Mouse (Mus musculus): ENCODE data around the gene Dchs1. TPM values are rescaled to one million over a fixed set of nuclear protein-coding genes. Genes with fewer than 3 reads are reported as not detected.

Dchs1 gene
- polyA plus RNA-seq, 1 experiment, result 0.17 TPM

DNA sequence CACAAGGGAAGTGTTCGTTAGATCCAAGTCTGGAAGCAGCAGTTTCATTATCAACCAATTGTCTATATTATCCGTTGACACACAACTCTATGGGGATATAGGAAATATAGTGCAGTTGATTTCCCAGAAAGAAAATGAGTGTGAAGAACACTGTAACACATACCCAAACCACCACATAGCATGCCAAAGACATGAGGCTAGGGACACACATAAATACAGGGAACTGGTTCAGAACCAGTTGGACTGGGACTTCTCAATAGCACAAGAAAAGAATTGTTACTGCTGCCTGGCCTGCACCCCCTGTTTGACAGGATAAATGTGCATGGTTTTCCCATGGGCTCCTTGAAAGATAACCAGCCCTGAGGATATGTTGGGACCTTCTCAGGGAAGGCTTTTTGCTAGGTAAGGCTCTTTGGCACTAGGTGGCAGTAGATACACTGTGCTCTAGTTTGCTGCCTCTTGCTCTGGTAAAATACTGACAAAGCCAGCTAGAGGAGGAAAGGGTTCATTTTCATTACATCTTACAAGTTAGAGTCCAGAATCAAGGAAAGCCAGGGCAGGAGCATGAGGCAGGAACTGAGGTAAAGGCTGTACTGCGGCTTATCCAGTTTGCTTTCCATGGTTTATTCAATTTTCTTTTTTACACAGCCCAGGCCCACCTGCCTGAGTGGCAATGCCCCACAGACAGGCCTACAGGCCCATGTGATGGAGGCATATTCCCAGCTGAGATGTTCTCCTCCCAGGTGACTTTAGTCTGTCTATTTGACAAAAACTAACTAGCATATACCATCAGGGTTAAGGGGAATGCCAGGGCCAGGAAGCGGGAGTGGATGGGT, 61.1 kb downstream of the Dchs1 start:
- TF ChIP-seq CTCF (IDR thresholded peaks at IDR 0.05; ENCODE audit: control insufficient read depth, insufficient read depth, low read length), result peak; percentile 41; the same call in 1 of the 2 replicates
- no peak for TF ChIP-seq POLR2A (IDR thresholded peaks at IDR 0.05; ENCODE audit: borderline replicate concordance, control insufficient read depth, low read depth, low read length)
- WGBS, result 77% methylated on average over 4 of the region's 4 CpGs
- Histone ChIP-seq H3K4me1 (ENCODE audit: control insufficient read depth, insufficient read depth, low read length) (no peaks in the 10 kb centered on the region), H3K27ac (ENCODE audit: control insufficient read depth, insufficient read depth, low read depth, low read length, poor library complexity) (no peak overlapping the region), H3K4me3 (replicated peaks; ENCODE audit: control insufficient read depth, low read depth, low read length) (no peak overlapping the region)

DNA sequence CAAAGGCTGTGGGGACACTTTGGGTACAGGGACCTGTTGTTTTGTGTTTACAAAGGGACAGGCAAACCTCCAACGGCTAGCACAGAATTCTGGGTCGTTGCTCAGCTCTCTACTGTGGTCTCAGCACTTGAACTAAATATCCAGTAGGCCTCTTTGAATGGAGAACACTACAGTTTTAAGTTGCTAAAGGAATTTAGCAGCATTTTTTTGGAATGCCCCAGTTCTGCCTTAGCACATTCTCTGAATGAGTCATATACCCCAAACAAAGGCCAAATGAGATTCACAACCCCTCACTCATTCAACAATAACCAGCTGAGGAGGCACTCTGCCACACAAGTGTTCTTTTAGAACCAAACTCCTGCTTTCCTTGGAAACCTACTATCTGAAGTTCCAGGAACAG, 65.5 kb downstream of the Dchs1 start:
- Histone ChIP-seq H3K4me1 (ENCODE audit: control insufficient read depth, insufficient read depth, low read length) (no peaks in the 10 kb centered on the region), H3K4me3 (replicated peaks; ENCODE audit: control insufficient read depth, low read depth, low read length) (no peak overlapping the region), H3K27ac (ENCODE audit: control insufficient read depth, insufficient read depth, low read depth, low read length, poor library complexity) (no peak overlapping the region)
- 66% methylated on average over 2 of the region's 2 CpGs for WGBS
- TF ChIP-seq CTCF (IDR thresholded peaks at IDR 0.05; ENCODE audit: control insufficient read depth, insufficient read depth, low read length), result no peak
- TF ChIP-seq POLR2A (IDR thresholded peaks at IDR 0.05; ENCODE audit: borderline replicate concordance, control insufficient read depth, low read depth, low read length), result no peak

DNA sequence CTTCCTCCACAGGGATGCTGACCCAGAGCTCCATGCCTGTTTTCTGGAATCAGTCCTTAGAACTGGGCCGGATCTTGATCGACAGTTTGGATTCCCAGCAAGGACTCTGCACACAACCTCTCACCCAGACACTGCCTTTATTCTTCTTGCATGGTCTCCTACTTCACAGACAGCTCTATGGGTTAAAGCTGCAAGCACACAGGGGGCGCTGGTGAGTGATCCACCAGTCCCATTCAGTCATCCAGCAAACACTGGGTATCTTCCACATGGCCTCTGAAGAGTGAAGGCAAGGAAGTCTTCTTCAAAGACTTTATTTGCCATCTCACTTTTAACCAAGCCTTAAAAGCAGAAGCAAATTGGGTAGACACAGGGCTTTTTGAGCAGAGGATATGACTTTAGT, 72.1 kb downstream of the Dchs1 start:
- WGBS, result 61% methylated on average over 3 of the region's 3 CpGs
- TF ChIP-seq POLR2A (IDR thresholded peaks at IDR 0.05; ENCODE audit: borderline replicate concordance, control insufficient read depth, low read depth, low read length) (no peak), CTCF (IDR thresholded peaks at IDR 0.05; ENCODE audit: control insufficient read depth, insufficient read depth, low read length) (0 out of 2 replicates have a peak, but pooled peaks have one; percentile 17)

DNA sequence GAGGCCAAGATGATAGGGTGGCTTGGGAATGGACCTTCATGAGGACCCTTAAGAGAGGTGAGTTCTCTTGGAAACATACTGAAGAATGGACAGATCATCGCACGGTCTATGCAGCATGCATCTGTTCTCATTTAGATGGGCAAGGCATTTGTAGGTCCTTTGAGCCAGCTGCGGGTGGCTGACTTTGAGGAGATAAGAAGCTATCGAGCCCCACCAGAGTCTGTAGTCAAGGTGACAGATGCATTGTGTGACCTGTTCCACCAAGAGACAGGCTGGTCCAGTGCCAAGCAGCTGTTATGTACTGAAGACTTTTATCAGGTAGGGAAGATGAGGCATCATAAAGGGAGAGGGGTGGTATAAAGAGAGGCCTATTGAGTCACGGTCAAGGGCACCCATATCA, 78.7 kb downstream of the Dchs1 start:
- 60% methylated on average over 5 of the region's 5 CpGs for WGBS
- no peak overlapping the region for H3K27ac ChIP-seq (ENCODE audit: control insufficient read depth, insufficient read depth, low read depth, low read length, poor library complexity)
- no peaks in the 10 kb centered on the region; the same call in 1 of the 2 replicates for H3K4me1 ChIP-seq (ENCODE audit: control insufficient read depth, insufficient read depth, low read length)
- no peak overlapping the region for H3K4me3 ChIP-seq (replicated peaks; ENCODE audit: control insufficient read depth, low read depth, low read length)
- TF ChIP-seq CTCF (IDR thresholded peaks at IDR 0.05; ENCODE audit: control insufficient read depth, insufficient read depth, low read length) (no peak), POLR2A (IDR thresholded peaks at IDR 0.05; ENCODE audit: borderline replicate concordance, control insufficient read depth, low read depth, low read length) (no peak)

More for the DNA sequence above, 72.1 kb downstream of the Dchs1 start:
- Histone ChIP-seq H3K27ac (ENCODE audit: control insufficient read depth, insufficient read depth, low read depth, low read length, poor library complexity) (no peak overlapping the region), H3K4me1 (ENCODE audit: control insufficient read depth, insufficient read depth, low read length) (no peaks in the 10 kb centered on the region), H3K4me3 (replicated peaks; ENCODE audit: control insufficient read depth, low read depth, low read length) (no peak overlapping the region)

DNA sequence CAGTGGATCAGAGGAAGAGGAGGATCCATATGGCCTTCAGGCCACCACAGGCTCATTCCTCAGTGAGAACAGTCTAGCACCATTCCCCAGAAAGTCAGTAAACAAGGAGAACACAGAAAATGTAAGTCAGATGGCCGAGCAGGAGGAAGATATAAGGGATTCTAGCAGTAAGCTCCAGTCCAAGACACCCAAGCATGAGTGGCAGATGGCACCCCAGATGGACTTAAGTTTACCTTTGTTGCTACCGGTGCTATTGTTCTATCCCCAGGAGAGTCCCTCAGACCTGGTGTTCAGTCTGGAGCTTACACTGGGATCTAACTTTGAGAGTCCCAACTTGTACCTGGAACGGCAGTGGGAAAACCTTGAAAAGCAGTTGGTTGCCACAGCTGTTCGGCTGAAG, 83.6 kb downstream of the Dchs1 start:
- Histone ChIP-seq H3K4me3 (replicated peaks; ENCODE audit: control insufficient read depth, low read depth, low read length) (no peak overlapping the region), H3K27ac (ENCODE audit: control insufficient read depth, insufficient read depth, low read depth, low read length, poor library complexity) (no peak overlapping the region), H3K4me1 (ENCODE audit: control insufficient read depth, insufficient read depth, low read length) (no peaks in the 10 kb centered on the region; the same call in 1 of the 2 replicates)
- TF ChIP-seq CTCF (IDR thresholded peaks at IDR 0.05; ENCODE audit: control insufficient read depth, insufficient read depth, low read length) (no peak), POLR2A (IDR thresholded peaks at IDR 0.05; ENCODE audit: borderline replicate concordance, control insufficient read depth, low read depth, low read length) (no peak)
- WGBS, result 80% methylated on average over 4 of the region's 4 CpGs

DNA sequence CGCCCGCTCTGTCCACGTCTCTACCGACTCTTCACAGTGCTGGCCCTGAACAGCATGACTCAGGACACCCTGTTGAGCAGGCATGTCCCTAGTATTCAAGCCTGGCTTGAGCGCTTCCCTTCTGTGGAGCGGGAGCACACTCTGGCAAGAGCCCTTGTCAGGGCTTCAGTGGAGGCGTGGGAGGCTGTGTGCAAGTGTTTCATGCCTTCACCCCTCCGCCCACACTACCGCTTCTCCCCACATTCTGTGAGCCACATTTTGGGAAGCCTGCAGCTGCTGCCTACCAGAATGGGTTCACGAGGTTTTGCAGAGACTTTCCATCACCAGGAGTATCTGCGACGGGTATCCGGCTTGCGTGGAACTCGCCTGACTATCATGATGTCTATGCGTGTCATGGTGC, 84.3 kb downstream of the Dchs1 start:
- TF ChIP-seq POLR2A (IDR thresholded peaks at IDR 0.05; ENCODE audit: borderline replicate concordance, control insufficient read depth, low read depth, low read length) (no peak), CTCF (IDR thresholded peaks at IDR 0.05; ENCODE audit: control insufficient read depth, insufficient read depth, low read length) (no peak)
- Histone ChIP-seq H3K4me1 (ENCODE audit: control insufficient read depth, insufficient read depth, low read length) (no peaks in the 10 kb centered on the region), H3K4me3 (replicated peaks; ENCODE audit: control insufficient read depth, low read depth, low read length) (no peak overlapping the region), H3K27ac (ENCODE audit: control insufficient read depth, insufficient read depth, low read depth, low read length, poor library complexity) (no peak overlapping the region)
- WGBS, result 85% methylated on average over 16 of the region's 16 CpGs

Other genes starting within 250 kb of the Dchs1 start
- 4.3 and 9.2 TPM in 2 replicates for gene Smpd1, start 233.3 kb downstream of the Dchs1 start, polyA plus RNA-seq (2011; ENCODE audit: insufficient read depth, insufficient read length, low replicate concordance, missing spikeins)
- gene Apbb1, start 206.0 kb downstream of the Dchs1 start, polyA plus RNA-seq (2011; ENCODE audit: insufficient read depth, insufficient read length, low replicate concordance, missing spikeins), result 0.80 and 1.1 TPM in 2 replicates
- 5.9 and 19.9 TPM in 2 replicates for gene Hpx, start 187.5 kb downstream of the Dchs1 start, polyA plus RNA-seq (2011; ENCODE audit: insufficient read depth, insufficient read length, low replicate concordance, missing spikeins)
- gene Trim3, start 154.1 kb downstream of the Dchs1 start, polyA plus RNA-seq (2011; ENCODE audit: insufficient read depth, insufficient read length, low replicate concordance, missing spikeins), result 7.6 and 15.9 TPM in 2 replicates
- 76.3 and 146 TPM in 2 replicates for gene Timm10b, start 147.6 kb downstream of the Dchs1 start, polyA plus RNA-seq (2011; ENCODE audit: insufficient read depth, insufficient read length, low replicate concordance, missing spikeins)
- gene Arfip2, start 147.2 kb downstream of the Dchs1 start, polyA plus RNA-seq (2011; ENCODE audit: insufficient read depth, insufficient read length, low replicate concordance, missing spikeins), result 10.2 and 13.3 TPM in 2 replicates
- 1.4 and 6.0 TPM in 2 replicates for gene Gm45799, start 147.1 kb downstream of the Dchs1 start, polyA plus RNA-seq (2011; ENCODE audit: insufficient read depth, insufficient read length, low replicate concordance, missing spikeins)
- 0.40 and 4.5 TPM in 2 replicates for gene Dnhd1, start 136.8 kb downstream of the Dchs1 start, polyA plus RNA-seq (2011; ENCODE audit: insufficient read depth, insufficient read length, low replicate concordance, missing spikeins)
- gene Ilk, start 51.1 kb downstream of the Dchs1 start, polyA plus RNA-seq (2011; ENCODE audit: insufficient read depth, insufficient read length, low replicate concordance, missing spikeins), result 79.3 and 114 TPM in 2 replicates
- 19.1 and 26.7 TPM in 2 replicates for gene Rrp8, start 50.3 kb downstream of the Dchs1 start, polyA plus RNA-seq (2011; ENCODE audit: insufficient read depth, insufficient read length, low replicate concordance, missing spikeins)
- 152 and 185 TPM in 2 replicates for gene Taf10, start 43.3 kb downstream of the Dchs1 start, polyA plus RNA-seq (2011; ENCODE audit: insufficient read depth, insufficient read length, low replicate concordance, missing spikeins)
- 13.8 and 20.0 TPM in 2 replicates for gene Tpp1, start 35.4 kb downstream of the Dchs1 start, polyA plus RNA-seq (2011; ENCODE audit: insufficient read depth, insufficient read length, low replicate concordance, missing spikeins)
- 37.5 and 42.2 TPM in 2 replicates for gene Mrpl17, start 23.4 kb upstream of the Dchs1 start, polyA plus RNA-seq (2011; ENCODE audit: insufficient read depth, insufficient read length, low replicate concordance, missing spikeins)
- gene Gm4070, start 166.3 kb upstream of the Dchs1 start, polyA plus RNA-seq (2011; ENCODE audit: insufficient read depth, insufficient read length, low replicate concordance, missing spikeins), result 15.7 and 27.1 TPM in 2 replicates